Mouse (Mus musculus): ENCODE data around the gene Olfr625-ps1. TPM values are rescaled to one million over a fixed set of nuclear protein-coding genes. Genes with fewer than 3 reads are reported as not detected.
"Not testable (repeated sequence)": the region's sequence is repeated elsewhere in the genome, so short reads cannot be mapped to it uniquely, and the experiment has no call there.

The Olfr625-ps1 gene
- polyA plus RNA-seq (2015; fragmentation: Nextera tagmentation; extraction: Ambion mirVana) = not detected in 2 replicates

- Histone ChIP-seq H3K4me3 (no peak within 1 kb of the TSS), H3K27me3 (no peaks in the 10 kb centered on the region), H3K4me2 (no peak within 1 kb of the TSS), H3K9me3 (no peaks in the 10 kb centered on the region), H3K9ac (no peak within 1 kb of the TSS), H3K36me3 (no peaks in the 10 kb centered on the region), H3K27ac (no peak within 1 kb of the TSS), H3K4me1 (no peaks in the 10 kb centered on the region)
- ATAC-seq (ENCODE audit: insufficient number of reproducible peaks, low FRiP score, low TSS enrichment, low read depth) = no peak
Measured at GRCm38 (mm10) chr7:103682420-103682819, at the start of gene Olfr625-ps1. Gene Olfr625-ps1 (plus strand): TSS chr7:103682720.

DNA sequence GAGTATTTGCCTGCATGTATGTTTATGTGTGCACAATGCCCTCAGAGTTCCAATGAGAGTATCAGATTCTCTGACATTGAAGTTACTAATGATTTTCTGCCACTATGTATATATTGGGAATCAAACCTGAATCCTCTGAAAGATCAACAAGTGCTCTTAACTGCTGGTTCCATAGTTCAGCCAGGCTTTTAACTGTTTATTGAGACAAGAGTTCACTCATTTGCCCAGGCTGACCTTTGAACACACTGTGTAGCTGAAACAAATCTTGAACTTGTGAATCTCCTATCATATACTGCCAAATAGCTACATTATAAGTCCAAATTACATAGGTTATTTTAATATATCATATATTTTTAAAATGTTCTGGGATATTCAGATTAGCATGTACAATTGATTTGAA is 45.7 kb upstream of the Olfr625-ps1 start:
- no peaks in the 10 kb centered on the region for H3K4me1 ChIP-seq
- H3K27me3 ChIP-seq = no peaks in the 10 kb centered on the region
- no peak overlapping the region for H3K4me3 ChIP-seq
- no peak overlapping the region for H3K27ac ChIP-seq
- no peak overlapping the region for H3K9ac ChIP-seq
- no peaks in the 10 kb centered on the region for H3K9me3 ChIP-seq
- H3K4me2 ChIP-seq = no peak overlapping the region
- ATAC-seq (ENCODE audit: insufficient number of reproducible peaks, low FRiP score, low TSS enrichment, low read depth) = no peak
- H3K36me3 ChIP-seq = no peaks in the 10 kb centered on the region

GRCm38 (mm10) chr7:103642602-103643001 is 39.9 kb upstream of the Olfr625-ps1 start, which contains the start of gene Olfr622:
Gene Olfr622 (minus strand): TSS chr7:103642702.
- no peak within 1 kb of the TSS for H3K4me2 ChIP-seq
- H3K9ac ChIP-seq = no peak within 1 kb of the TSS
- no peak within 1 kb of the TSS for H3K4me3 ChIP-seq
- H3K36me3 ChIP-seq = no peaks in the 10 kb centered on the region
- H3K9me3 ChIP-seq = no peaks in the 10 kb centered on the region
- ATAC-seq (ENCODE audit: insufficient number of reproducible peaks, low FRiP score, low TSS enrichment, low read depth) = no peak
- no peaks in the 10 kb centered on the region for H3K27me3 ChIP-seq
- WGBS = 74% methylated on average over 1 of the region's 1 CpGs
- no peak within 1 kb of the TSS for H3K27ac ChIP-seq
- no peaks in the 10 kb centered on the region for H3K4me1 ChIP-seq

- ATAC-seq (ENCODE audit: insufficient number of reproducible peaks, low FRiP score, low TSS enrichment, low read depth) = no peak
- Histone ChIP-seq H3K27me3 (no peaks in the 10 kb centered on the region), H3K4me3 (no peak overlapping the region), H3K9me3 (no peaks in the 10 kb centered on the region), H3K9ac (no peak overlapping the region), H3K27ac (no peak overlapping the region), H3K4me1 (no peaks in the 10 kb centered on the region), H3K36me3 (no peaks in the 10 kb centered on the region), H3K4me2 (no peak overlapping the region)
- WGBS = 76% methylated on average over 4 of the region's 4 CpGs
Measured at GRCm38 (mm10) chr7:103644070-103644469, 38.5 kb upstream of the Olfr625-ps1 start.

- Histone ChIP-seq H3K4me1 (no peaks in the 10 kb centered on the region), H3K27me3 (no peaks in the 10 kb centered on the region), H3K9me3 (no peaks in the 10 kb centered on the region), H3K4me3 (no peak within 1 kb of the TSS), H3K27ac (no peak within 1 kb of the TSS), H3K4me2 (no peak within 1 kb of the TSS), H3K36me3 (no peaks in the 10 kb centered on the region), H3K9ac (no peak within 1 kb of the TSS)
- no peak for ATAC-seq (ENCODE audit: insufficient number of reproducible peaks, low FRiP score, low TSS enrichment, low read depth)
Measured at GRCm38 (mm10) chr7:103663598-103663997, 18.9 kb upstream of the Olfr625-ps1 start, which contains the start of gene Olfr623. Gene Olfr623 (minus strand): TSS chr7:103663698.

DNA sequence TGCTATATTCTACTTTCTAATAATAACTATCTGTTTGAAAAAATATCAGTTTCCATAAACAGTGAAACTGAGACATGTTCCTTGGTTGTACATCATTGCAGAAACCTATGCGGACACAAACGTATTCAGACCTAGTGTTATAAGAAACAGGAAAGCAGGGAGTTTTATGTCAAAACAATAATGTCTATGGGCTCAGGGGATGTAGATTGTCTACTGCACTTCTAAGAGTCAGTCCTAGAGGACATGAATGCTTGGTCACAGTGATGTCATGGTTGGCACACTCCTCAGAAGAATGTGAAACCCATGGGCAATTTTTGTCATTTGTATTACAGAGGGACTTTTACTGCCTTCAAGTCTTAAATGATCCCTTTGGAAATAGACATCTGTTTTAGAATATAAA is 11.4 kb upstream of the Olfr625-ps1 start, which contains the start of gene Olfr624:
Olfr624 (minus strand) TSS at position 101 of the 400 bp plus-strand sequence.
- H3K9me3 ChIP-seq = no peaks in the 10 kb centered on the region
- no peaks in the 10 kb centered on the region for H3K27me3 ChIP-seq
- H3K9ac ChIP-seq = no peak within 1 kb of the TSS
- ATAC-seq (ENCODE audit: insufficient number of reproducible peaks, low FRiP score, low TSS enrichment, low read depth) = no peak
- H3K36me3 ChIP-seq = no peaks in the 10 kb centered on the region
- H3K4me3 ChIP-seq = no peak within 1 kb of the TSS
- no peak within 1 kb of the TSS for H3K27ac ChIP-seq
- no peak within 1 kb of the TSS for H3K4me2 ChIP-seq
- 94% methylated on average over 2 of the region's 2 CpGs for WGBS
- no peaks in the 10 kb centered on the region for H3K4me1 ChIP-seq

GRCm38 (mm10) chr7:103699469-103699868 is 16.9 kb downstream of the Olfr625-ps1 start:
- H3K4me1 ChIP-seq = no peaks in the 10 kb centered on the region
- H3K9me3 ChIP-seq = no peaks in the 10 kb centered on the region
- no peak for ATAC-seq (ENCODE audit: insufficient number of reproducible peaks, low FRiP score, low TSS enrichment, low read depth)
- H3K4me3 ChIP-seq = no peak overlapping the region
- H3K36me3 ChIP-seq = no peaks in the 10 kb centered on the region
- H3K4me2 ChIP-seq = no peak overlapping the region
- no peaks in the 10 kb centered on the region for H3K27me3 ChIP-seq
- H3K27ac ChIP-seq = no peak overlapping the region
- no peak overlapping the region for H3K9ac ChIP-seq
- 88% methylated on average over 4 of the region's 4 CpGs for WGBS

- H3K36me3 ChIP-seq = no peaks in the 10 kb centered on the region
- no peak overlapping the region for H3K9ac ChIP-seq
- no peak overlapping the region for H3K4me3 ChIP-seq
- WGBS = 40% methylated on average over 2 of the region's 2 CpGs
- no peaks in the 10 kb centered on the region for H3K9me3 ChIP-seq
- no peak for ATAC-seq (ENCODE audit: insufficient number of reproducible peaks, low FRiP score, low TSS enrichment, low read depth)
- H3K4me1 ChIP-seq = no peaks in the 10 kb centered on the region
- no peaks in the 10 kb centered on the region for H3K27me3 ChIP-seq
- no peak overlapping the region for H3K27ac ChIP-seq
- H3K4me2 ChIP-seq = no peak overlapping the region
Measured at GRCm38 (mm10) chr7:103712024-103712423, 29.5 kb downstream of the Olfr625-ps1 start.

DNA sequence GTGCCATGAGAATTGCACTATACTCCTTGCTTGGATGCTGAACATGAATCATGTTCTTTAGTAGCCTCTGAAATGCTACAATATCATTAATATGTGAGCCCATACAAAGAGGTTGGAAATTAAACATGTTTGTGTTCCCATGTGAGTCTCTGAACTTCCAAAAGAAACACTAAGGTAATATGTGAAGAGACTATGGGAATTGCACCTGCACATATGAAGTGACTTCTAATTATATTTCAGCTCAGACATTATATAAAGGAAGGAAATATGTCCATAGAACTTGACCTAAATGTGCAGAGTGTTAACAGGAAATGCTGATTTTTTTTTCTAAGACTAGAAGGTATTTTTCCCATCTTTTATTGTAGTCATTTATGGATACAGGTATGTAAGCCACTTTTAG is 31.9 kb downstream of the Olfr625-ps1 start, which contains the start of gene Olfr243:
Olfr243 (plus strand) TSS at position 301 of the 400 bp plus-strand sequence.
- H3K4me2 ChIP-seq = no peak within 1 kb of the TSS
- ATAC-seq (ENCODE audit: insufficient number of reproducible peaks, low FRiP score, low TSS enrichment, low read depth) = no peak
- H3K27ac ChIP-seq = no peak within 1 kb of the TSS
- no peak within 1 kb of the TSS for H3K4me3 ChIP-seq
- H3K9ac ChIP-seq = no peak within 1 kb of the TSS
- no peaks in the 10 kb centered on the region for H3K36me3 ChIP-seq
- no peaks in the 10 kb centered on the region for H3K9me3 ChIP-seq
- no peaks in the 10 kb centered on the region for H3K4me1 ChIP-seq
- H3K27me3 ChIP-seq = no peaks in the 10 kb centered on the region

DNA sequence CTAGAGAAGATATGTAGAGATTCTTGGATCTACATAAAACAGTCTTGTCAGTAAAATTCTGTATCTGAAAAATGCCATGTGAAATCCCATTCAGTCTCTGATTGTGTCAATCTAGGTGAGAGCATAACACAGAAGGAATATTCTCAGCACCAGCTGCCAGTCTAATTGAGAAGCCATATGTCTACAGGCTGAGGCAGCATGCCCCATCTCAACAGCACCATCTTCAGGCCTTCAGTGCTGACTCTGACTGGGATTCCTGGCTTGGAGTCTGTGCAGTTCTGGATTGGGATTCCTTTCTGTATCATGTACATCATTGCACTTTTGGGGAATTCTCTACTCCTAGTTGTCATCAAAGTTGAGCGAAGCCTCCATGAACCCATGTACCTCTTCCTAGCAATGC is 33.9 kb downstream of the Olfr625-ps1 start:
- not testable (repeated sequence) for H3K27ac ChIP-seq, H3K4me3 ChIP-seq
- WGBS = 81% methylated on average over 1 of the region's 1 CpGs

GRCm38 (mm10) chr7:103730074-103730473 is 47.6 kb downstream of the Olfr625-ps1 start, which contains the start of gene Olfr628:
Gene Olfr628 (plus strand): TSS chr7:103730374.
- 83% methylated on average over 1 of the region's 1 CpGs for WGBS
- no peak for ATAC-seq (ENCODE audit: insufficient number of reproducible peaks, low FRiP score, low TSS enrichment, low read depth)
- H3K36me3 ChIP-seq = no peaks in the 10 kb centered on the region
- H3K9me3 ChIP-seq = no peaks in the 10 kb centered on the region
- no peak within 1 kb of the TSS for H3K4me2 ChIP-seq
- no peaks in the 10 kb centered on the region for H3K27me3 ChIP-seq
- no peak within 1 kb of the TSS for H3K27ac ChIP-seq
- no peak within 1 kb of the TSS for H3K4me3 ChIP-seq
- H3K9ac ChIP-seq = no peak within 1 kb of the TSS
- H3K4me1 ChIP-seq = no peaks in the 10 kb centered on the region

More for the DNA sequence above, 33.9 kb downstream of the Olfr625-ps1 start:
- not testable (repeated sequence) for H3K9ac ChIP-seq; ATAC-seq (ENCODE audit: insufficient number of reproducible peaks, low FRiP score, low TSS enrichment, low read depth); H3K9me3 ChIP-seq; H3K4me2 ChIP-seq; H3K27me3 ChIP-seq; H3K4me1 ChIP-seq; H3K36me3 ChIP-seq
